Mouse (Mus musculus) forebrain, embryonic 16.5 days (tissue): Measurements from ENCODE around the gene Zfp629. TPM values are rescaled to one million over a fixed set of nuclear protein-coding genes. Genes with fewer than 3 reads are reported as not detected.

Experiments
- ATAC-seq: fragments of 200-750 bp; cut with Nextera tagmentation; 2 replicates; pipeline ENCODE4 v1.8.0; 2017; ENCODE audit warnings: mild to moderate bottlenecking, moderate library complexity
- H3K27ac ChIP-seq: fragments of 300-500 bp; sonication (generic); 2 replicates; pipeline ENCODE4 v1.5.1; 2014; ENCODE audit warnings: low read length, control low read depth
- H3K27me3 ChIP-seq: fragments of 300-500 bp; sonication (generic); replicated peaks from 2 replicates; pipeline ENCODE4 v1.6.1; 2014; ENCODE audit warnings: low read length; ENCODE audit not compliant: control insufficient read depth, insufficient read depth
- H3K36me3 ChIP-seq: fragments of 300-500 bp; sonication (generic); 2 replicates; pipeline ENCODE4 v1.6.1; 2014; ENCODE audit not compliant: control insufficient read depth, insufficient read depth
- H3K4me1 ChIP-seq: fragments of 300-500 bp; sonication (generic); replicated peaks from 2 replicates; pipeline ENCODE4 v1.6.1; 2014; ENCODE audit warnings: low read length; ENCODE audit not compliant: control insufficient read depth, insufficient read depth
- H3K4me2 ChIP-seq: fragments of 300-500 bp; sonication (generic); 2 replicates; pipeline ENCODE4 v1.6.1; 2014; ENCODE audit warnings: mild to moderate bottlenecking, low read length, control low read depth
- H3K4me3 ChIP-seq: fragments of 300-500 bp; sonication (generic); replicated peaks from 2 replicates; pipeline ENCODE4 v1.5.1; 2014; ENCODE audit warnings: mild to moderate bottlenecking, low read length, control low read depth
- H3K9ac ChIP-seq: fragments of 300-500 bp; sonication (generic); replicated peaks from 2 replicates; pipeline ENCODE4 v1.6.1; 2014; ENCODE audit warnings: low read depth, low read length, control low read depth
- H3K9me3 ChIP-seq: fragments of 300-500 bp; sonication (generic); 2 replicates; pipeline ENCODE4 v1.6.1; 2016; ENCODE audit warnings: low read length; ENCODE audit not compliant: control insufficient read depth
- WGBS: fragments of 180-500 bp; shearing (Covaris S2); extraction: QIAGEN DNeasy Blood & Tissue Kit; methylation state at CpG from one replicate; pipeline ENCODE4 v1.1.7; 2014; 5-methylcytosine and 5-hydroxymethylcytosine counted together
- polyA plus RNA-seq: library from polyadenylated mRNA; unstranded; fragments of >200 nt; fragmentation: Nextera tagmentation; extraction: Ambion mirVana; gene quantifications from 2 replicates; pipeline ENCODE4 v1.2.1, GENCODE M21; 2015

The Zfp629 gene
- polyA plus RNA-seq, 1 experiment from 2014 or later = 19.4 TPM

GRCm38 (mm10) chr7:127607150-127607549 lies 8.4 kb downstream of the Zfp629 start:
- 87% methylated on average over 6 of the region's 6 CpGs for WGBS
- no peak overlapping the region for H3K9ac ChIP-seq
- peaks cover 34% of the 10 kb centered on the region for H3K36me3 ChIP-seq
- no peak overlapping the region for H3K4me2 ChIP-seq
- ATAC-seq = no peak
- no peak overlapping the region for H3K4me3 ChIP-seq
- H3K4me1 ChIP-seq = no peaks in the 10 kb centered on the region
- no peaks in the 10 kb centered on the region for H3K27me3 ChIP-seq
- no peaks in the 10 kb centered on the region for H3K9me3 ChIP-seq
- no peak overlapping the region for H3K27ac ChIP-seq

DNA sequence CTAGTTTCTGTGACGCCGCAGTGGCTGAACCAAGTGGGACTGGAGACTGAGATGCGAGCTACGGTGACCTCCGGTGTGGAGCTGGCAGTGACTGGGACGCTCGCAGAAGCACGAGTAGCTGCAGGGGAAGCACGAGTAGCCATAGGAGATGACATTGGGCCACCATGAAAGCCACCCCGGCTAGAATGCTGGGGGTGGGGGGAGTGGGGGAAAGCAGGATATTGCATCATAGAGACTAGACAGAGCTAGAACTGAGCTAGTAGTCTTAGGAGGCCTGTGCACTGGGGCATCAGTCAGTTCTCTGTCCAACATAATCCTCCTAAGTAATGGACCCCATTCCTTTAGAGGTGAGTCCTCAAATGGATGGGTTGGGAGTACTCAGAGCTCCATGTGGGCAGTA lies 11.3 kb downstream of the Zfp629 start:
- no peak overlapping the region for H3K4me2 ChIP-seq
- no peaks in the 10 kb centered on the region for H3K9me3 ChIP-seq
- no peak overlapping the region for H3K4me3 ChIP-seq
- no peak overlapping the region for H3K9ac ChIP-seq
- 85% methylated on average over 10 of the region's 10 CpGs for WGBS
- H3K27me3 ChIP-seq = no peaks in the 10 kb centered on the region
- no peaks in the 10 kb centered on the region for H3K4me1 ChIP-seq
- H3K27ac ChIP-seq = no peak overlapping the region
- H3K36me3 ChIP-seq = peaks cover 30% of the 10 kb centered on the region
- ATAC-seq = no peak

GRCm38 (mm10) chr7:127602903-127603302 lies 12.7 kb downstream of the Zfp629 start:
- Histone ChIP-seq H3K9me3 (no peaks in the 10 kb centered on the region), H3K9ac (no peak overlapping the region), H3K27ac (no peak overlapping the region), H3K27me3 (no peaks in the 10 kb centered on the region), H3K4me2 (no peak overlapping the region), H3K4me1 (no peaks in the 10 kb centered on the region), H3K36me3 (peaks cover 23% of the 10 kb centered on the region), H3K4me3 (no peak overlapping the region)
- ATAC-seq = no peak
- 93% methylated on average over 2 of the region's 2 CpGs for WGBS

- no peaks in the 10 kb centered on the region for H3K9me3 ChIP-seq
- no peak overlapping the region for H3K4me3 ChIP-seq
- ATAC-seq = no peak
- H3K36me3 ChIP-seq = peaks cover 25% of the 10 kb centered on the region
- WGBS = 80% methylated on average over 4 of the region's 4 CpGs
- H3K27me3 ChIP-seq = no peaks in the 10 kb centered on the region
- no peak overlapping the region for H3K27ac ChIP-seq
- no peaks in the 10 kb centered on the region for H3K4me1 ChIP-seq
- H3K9ac ChIP-seq = no peak overlapping the region
- no peak overlapping the region for H3K4me2 ChIP-seq
These were observed 13.9 kb downstream of the Zfp629 start for GRCm38 (mm10) chr7:127601735-127602134.

- no peaks in the 10 kb centered on the region for H3K9me3 ChIP-seq
- H3K4me3 ChIP-seq = no peak overlapping the region
- no peak overlapping the region for H3K27ac ChIP-seq
- 98% methylated on average over 7 of the region's 7 CpGs for WGBS
- H3K4me1 ChIP-seq = no peaks in the 10 kb centered on the region
- H3K4me2 ChIP-seq = no peak overlapping the region
- H3K27me3 ChIP-seq = no peaks in the 10 kb centered on the region
- H3K9ac ChIP-seq = no peak overlapping the region
- H3K36me3 ChIP-seq = peaks cover 32% of the 10 kb centered on the region
- no peak for ATAC-seq
These were observed 15.0 kb downstream of the Zfp629 start for GRCm38 (mm10) chr7:127600612-127601011.

GRCm38 (mm10) chr7:127596747-127597146 lies 18.9 kb downstream of the Zfp629 start:
- 94% methylated on average over 17 of the region's 17 CpGs for WGBS
- no peaks in the 10 kb centered on the region for H3K9me3 ChIP-seq

DNA sequence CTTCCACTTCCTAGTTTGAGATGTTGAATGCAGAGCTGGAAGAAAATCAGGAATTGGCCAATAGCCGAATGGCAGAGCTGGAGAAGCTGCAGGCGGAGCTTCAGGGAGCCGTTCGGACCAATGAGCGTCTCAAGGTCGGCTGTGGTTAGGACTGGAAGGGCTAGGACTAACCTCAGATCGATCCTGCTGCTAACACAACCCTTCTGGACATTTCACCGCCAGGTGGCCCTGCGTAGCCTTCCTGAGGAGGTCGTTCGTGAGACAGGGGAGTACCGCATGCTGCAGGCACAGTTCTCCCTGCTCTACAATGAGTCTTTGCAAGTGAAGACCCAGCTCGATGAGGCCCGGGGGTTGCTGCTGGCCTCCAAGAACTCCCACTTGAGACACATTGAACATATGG lies 23.0 kb downstream of the Zfp629 start:
- WGBS = 94% methylated on average over 14 of the region's 14 CpGs
- Histone ChIP-seq H3K4me1 (peaks cover 14% of the 10 kb centered on the region), H3K9ac (no peak overlapping the region), H3K27ac (no peak overlapping the region), H3K4me2 (no peak overlapping the region), H3K36me3 (peaks cover 51% of the 10 kb centered on the region), H3K27me3 (no peaks in the 10 kb centered on the region), H3K9me3 (no peaks in the 10 kb centered on the region), H3K4me3 (no peak overlapping the region)
- no peak for ATAC-seq

More at GRCm38 (mm10) chr7:127596747-127597146, 18.9 kb downstream of the Zfp629 start:
- no peak overlapping the region for H3K4me2 ChIP-seq
- no peak for ATAC-seq
- H3K9ac ChIP-seq = no peak overlapping the region
- peaks cover 59% of the 10 kb centered on the region for H3K36me3 ChIP-seq
- no peaks in the 10 kb centered on the region for H3K4me1 ChIP-seq
- H3K27me3 ChIP-seq = no peaks in the 10 kb centered on the region
- no peak overlapping the region for H3K27ac ChIP-seq
- H3K4me3 ChIP-seq = no peak overlapping the region

DNA sequence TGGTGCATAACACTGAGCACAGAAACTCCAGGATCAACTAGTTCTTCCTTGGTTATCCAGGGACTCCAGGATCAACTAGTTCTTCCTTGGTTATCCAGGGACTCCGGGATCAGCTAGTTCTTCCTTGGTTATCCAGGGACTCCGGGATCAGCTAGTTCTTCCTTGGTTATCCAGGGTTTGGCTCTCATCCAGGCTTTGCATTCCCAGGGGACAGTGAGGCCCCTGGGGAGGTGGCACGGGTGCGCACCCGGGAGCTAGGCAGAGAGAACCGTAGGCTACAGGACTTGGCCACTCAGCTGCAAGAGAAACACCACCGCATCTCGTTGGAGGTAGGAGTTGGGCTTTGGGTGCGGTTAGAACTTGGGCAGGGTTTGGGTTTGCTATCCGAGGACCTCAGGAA lies 24.5 kb downstream of the Zfp629 start:
- Histone ChIP-seq H3K36me3 (peaks cover 41% of the 10 kb centered on the region), H3K27me3 (no peaks in the 10 kb centered on the region), H3K9ac (no peak overlapping the region), H3K4me2 (no peak overlapping the region), H3K4me1 (peaks cover 19% of the 10 kb centered on the region), H3K4me3 (no peak overlapping the region), H3K9me3 (no peaks in the 10 kb centered on the region), H3K27ac (no peak overlapping the region)
- WGBS = 86% methylated on average over 10 of the region's 10 CpGs
- no peak for ATAC-seq

DNA sequence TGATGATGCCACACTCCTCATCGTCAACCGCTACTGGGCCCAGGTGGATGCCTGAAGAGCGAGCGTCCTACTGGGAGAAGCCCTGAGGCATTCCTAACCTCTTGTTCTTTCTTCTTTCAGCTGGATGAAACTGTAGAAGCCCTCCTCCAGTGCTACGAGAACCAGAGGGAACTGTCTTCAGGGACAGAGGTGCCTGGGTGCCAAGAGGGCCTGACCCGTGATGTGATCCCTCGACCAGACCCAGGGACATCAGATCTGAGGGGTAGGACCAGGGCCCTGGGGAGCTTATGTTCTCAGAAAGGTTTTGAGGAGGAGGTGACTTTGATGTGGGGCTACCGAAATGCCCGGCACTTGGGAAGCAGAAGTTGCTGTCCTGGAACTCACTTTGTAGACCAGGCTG lies 26.0 kb downstream of the Zfp629 start:
- Histone ChIP-seq H3K9me3 (no peaks in the 10 kb centered on the region), H3K27ac (no peak overlapping the region), H3K4me1 (peaks cover 19% of the 10 kb centered on the region), H3K4me2 (peak overlapping the region; percentile 95), H3K9ac (no peak overlapping the region), H3K36me3 (peaks cover 30% of the 10 kb centered on the region), H3K27me3 (no peaks in the 10 kb centered on the region), H3K4me3 (peak overlapping the region; percentile 82)
- no peak for ATAC-seq
- WGBS = 93% methylated on average over 9 of the region's 9 CpGs

DNA sequence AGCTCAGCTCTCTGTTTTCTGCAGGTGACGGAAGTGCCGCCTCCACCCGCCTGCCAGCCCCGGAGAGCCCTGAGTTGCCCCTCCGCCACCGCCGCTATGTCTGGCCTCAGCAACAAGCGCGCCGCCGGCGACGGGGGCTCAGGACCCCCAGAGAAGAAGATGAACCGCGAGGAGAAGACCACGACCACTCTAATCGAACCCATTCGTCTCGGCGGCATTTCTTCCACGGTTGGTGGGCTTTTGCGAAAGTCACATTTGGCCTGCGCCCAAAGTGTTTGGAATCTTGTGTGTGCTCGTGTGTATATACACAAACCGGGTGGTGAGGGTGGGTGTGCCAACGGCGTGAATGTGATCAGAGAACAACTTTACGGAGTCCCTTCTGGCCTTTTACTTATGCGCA lies 26.7 kb downstream of the Zfp629 start:
- H3K4me2 ChIP-seq = peak overlapping the region; percentile 95
- H3K4me1 ChIP-seq = peaks cover 19% of the 10 kb centered on the region
- no peaks in the 10 kb centered on the region for H3K9me3 ChIP-seq
- peaks cover 26% of the 10 kb centered on the region for H3K36me3 ChIP-seq
- peak overlapping the region; percentile 82 for H3K4me3 ChIP-seq
- peak overlapping the region; percentile 84 for H3K9ac ChIP-seq
- 5% methylated on average over 29 of the region's 29 CpGs for WGBS
- ATAC-seq = no peak
- 0 out of 2 replicates have a peak overlapping the region, but pooled peaks have one; percentile 53 for H3K27ac ChIP-seq
- no peaks in the 10 kb centered on the region for H3K27me3 ChIP-seq
